Mouse (Mus musculus): Measurements from ENCODE around the gene Iqschfp. TPM values are rescaled to one million over a fixed set of nuclear protein-coding genes. Genes with fewer than 3 reads are reported as not detected.

Iqschfp gene
- polyA plus RNA-seq, 1 experiment from 2014 or later, result not detected

- H3K27me3 ChIP-seq (ENCODE audit: control insufficient read depth, insufficient read depth, low read depth, low read length), result no peaks in the 10 kb centered on the region
- no peaks in the 10 kb centered on the region for H3K4me1 ChIP-seq (replicated peaks; ENCODE audit: control insufficient read depth, insufficient read depth, low read length)
- WGBS, result 71% methylated on average over 10 of the region's 10 CpGs
- no peaks in the 10 kb centered on the region for H3K9me3 ChIP-seq (ENCODE audit: control insufficient read depth, low read length)
- no peak overlapping the region for H3K4me2 ChIP-seq (ENCODE audit: low read depth, low read length)
- no peak overlapping the region for H3K9ac ChIP-seq (ENCODE audit: low read length)
- peak; percentile 60 for ATAC-seq (ENCODE audit: low read depth)
- H3K4me3 ChIP-seq (ENCODE audit: low read length), result no peak overlapping the region
- H3K36me3 ChIP-seq (ENCODE audit: control insufficient read depth, insufficient read depth, low read length), result no peaks in the 10 kb centered on the region; the same call in 1 of the 2 replicates
- no peak overlapping the region for H3K27ac ChIP-seq (ENCODE audit: low read length)
These were observed 723.2 kb downstream of the Iqschfp start for GRCm38 (mm10) chr3:68615042-68615810.

GRCm38 (mm10) chr3:68616363-68616762 is 724.3 kb downstream of the Iqschfp start:
- Histone ChIP-seq H3K9ac (ENCODE audit: low read length) (no peak overlapping the region), H3K27me3 (ENCODE audit: control insufficient read depth, insufficient read depth, low read depth, low read length) (no peaks in the 10 kb centered on the region), H3K36me3 (ENCODE audit: control insufficient read depth, insufficient read depth, low read length) (peaks cover 4% of the 10 kb centered on the region), H3K4me3 (ENCODE audit: low read length) (no peak overlapping the region), H3K4me2 (ENCODE audit: low read depth, low read length) (no peak overlapping the region), H3K9me3 (ENCODE audit: control insufficient read depth, low read length) (no peaks in the 10 kb centered on the region), H3K4me1 (replicated peaks; ENCODE audit: control insufficient read depth, insufficient read depth, low read length) (no peaks in the 10 kb centered on the region), H3K27ac (ENCODE audit: low read length) (no peak overlapping the region)
- no peak for ATAC-seq (ENCODE audit: low read depth)
- WGBS, result 67% methylated on average over 12 of the region's 12 CpGs

- H3K9me3 ChIP-seq (ENCODE audit: control insufficient read depth, low read length), result no peaks in the 10 kb centered on the region
- no peak overlapping the region for H3K9ac ChIP-seq (ENCODE audit: low read length)
- H3K27me3 ChIP-seq (ENCODE audit: control insufficient read depth, insufficient read depth, low read depth, low read length), result no peaks in the 10 kb centered on the region
- H3K4me2 ChIP-seq (ENCODE audit: low read depth, low read length), result no peak overlapping the region
- ATAC-seq (ENCODE audit: low read depth), result no peak
- WGBS, result 86% methylated on average over 10 of the region's 10 CpGs
- H3K27ac ChIP-seq (ENCODE audit: low read length), result no peak overlapping the region
- H3K4me1 ChIP-seq (replicated peaks; ENCODE audit: control insufficient read depth, insufficient read depth, low read length), result no peaks in the 10 kb centered on the region
- peaks cover 4% of the 10 kb centered on the region for H3K36me3 ChIP-seq (ENCODE audit: control insufficient read depth, insufficient read depth, low read length)
- no peak overlapping the region for H3K4me3 ChIP-seq (ENCODE audit: low read length)
These were observed 725.7 kb downstream of the Iqschfp start for GRCm38 (mm10) chr3:68617708-68618107.

GRCm38 (mm10) chr3:68619097-68619496 is 727.1 kb downstream of the Iqschfp start:
- 60% methylated on average over 5 of the region's 5 CpGs for WGBS
- Histone ChIP-seq H3K36me3 (ENCODE audit: control insufficient read depth, insufficient read depth, low read length) (peaks cover 6% of the 10 kb centered on the region), H3K4me3 (ENCODE audit: low read length) (no peak overlapping the region), H3K27ac (ENCODE audit: low read length) (no peak overlapping the region), H3K27me3 (ENCODE audit: control insufficient read depth, insufficient read depth, low read depth, low read length) (no peaks in the 10 kb centered on the region), H3K9me3 (ENCODE audit: control insufficient read depth, low read length) (no peaks in the 10 kb centered on the region), H3K9ac (ENCODE audit: low read length) (no peak overlapping the region), H3K4me2 (ENCODE audit: low read depth, low read length) (no peak overlapping the region), H3K4me1 (replicated peaks; ENCODE audit: control insufficient read depth, insufficient read depth, low read length) (no peaks in the 10 kb centered on the region)
- no peak for ATAC-seq (ENCODE audit: low read depth)

GRCm38 (mm10) chr3:68621971-68622370 is 729.9 kb downstream of the Iqschfp start:
- Histone ChIP-seq H3K27ac (ENCODE audit: low read length) (no peak overlapping the region), H3K9me3 (ENCODE audit: control insufficient read depth, low read length) (no peaks in the 10 kb centered on the region), H3K4me2 (ENCODE audit: low read depth, low read length) (no peak overlapping the region), H3K36me3 (ENCODE audit: control insufficient read depth, insufficient read depth, low read length) (peaks cover 6% of the 10 kb centered on the region), H3K4me3 (ENCODE audit: low read length) (no peak overlapping the region), H3K4me1 (replicated peaks; ENCODE audit: control insufficient read depth, insufficient read depth, low read length) (no peaks in the 10 kb centered on the region), H3K9ac (ENCODE audit: low read length) (no peak overlapping the region), H3K27me3 (ENCODE audit: control insufficient read depth, insufficient read depth, low read depth, low read length) (no peaks in the 10 kb centered on the region)
- no peak for ATAC-seq (ENCODE audit: low read depth)
- WGBS, result 89% methylated on average over 3 of the region's 3 CpGs

DNA sequence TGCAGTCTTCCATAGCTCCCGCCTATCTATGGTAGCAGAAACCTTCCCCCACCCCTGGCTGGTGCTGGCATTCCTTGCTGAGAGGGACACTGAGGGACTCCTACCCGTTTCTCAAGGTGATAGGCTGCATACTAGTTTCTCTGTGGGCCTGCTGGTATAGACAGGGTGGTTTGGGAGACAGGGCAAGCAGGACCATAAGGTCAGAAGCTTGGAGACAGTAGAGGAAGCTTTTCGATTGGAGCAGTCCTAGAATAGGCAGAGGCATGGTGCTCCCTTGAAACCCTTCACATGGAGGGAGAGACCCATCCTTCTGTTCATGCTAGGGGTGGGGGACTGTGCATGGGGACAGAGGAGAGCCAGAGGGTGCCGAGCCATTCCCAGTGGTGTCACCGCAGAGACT is 731.0 kb downstream of the Iqschfp start:
- H3K4me2 ChIP-seq (ENCODE audit: low read depth, low read length), result no peak overlapping the region
- H3K27me3 ChIP-seq (ENCODE audit: control insufficient read depth, insufficient read depth, low read depth, low read length), result no peaks in the 10 kb centered on the region
- WGBS, result 78% methylated on average over 5 of the region's 5 CpGs
- no peak overlapping the region for H3K27ac ChIP-seq (ENCODE audit: low read length)
- peaks cover 10% of the 10 kb centered on the region for H3K36me3 ChIP-seq (ENCODE audit: control insufficient read depth, insufficient read depth, low read length)
- H3K4me1 ChIP-seq (replicated peaks; ENCODE audit: control insufficient read depth, insufficient read depth, low read length), result no peaks in the 10 kb centered on the region
- no peak overlapping the region for H3K4me3 ChIP-seq (ENCODE audit: low read length)
- no peak overlapping the region for H3K9ac ChIP-seq (ENCODE audit: low read length)
- no peak for ATAC-seq (ENCODE audit: low read depth)
- H3K9me3 ChIP-seq (ENCODE audit: control insufficient read depth, low read length), result no peaks in the 10 kb centered on the region

DNA sequence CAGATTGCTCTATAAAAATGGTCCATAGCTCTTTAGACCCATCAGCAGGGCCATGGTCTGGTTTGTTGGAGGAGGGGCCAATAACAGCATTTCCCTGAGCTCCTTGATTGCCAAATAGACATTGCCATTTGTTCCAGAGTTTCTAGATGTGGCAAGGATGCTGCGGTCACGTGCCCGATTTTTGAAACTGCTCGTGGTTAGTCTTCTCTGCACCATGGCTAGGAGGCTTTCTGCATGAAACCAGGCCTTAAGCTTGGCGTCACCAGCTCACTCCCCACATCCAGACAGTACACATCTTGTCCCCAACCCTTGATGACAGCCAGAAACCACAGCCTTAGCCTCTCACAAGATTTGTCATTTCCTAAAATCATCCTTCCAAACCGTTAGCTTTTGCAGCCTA is 732.4 kb downstream of the Iqschfp start:
- no peak overlapping the region for H3K9ac ChIP-seq (ENCODE audit: low read length)
- H3K27me3 ChIP-seq (ENCODE audit: control insufficient read depth, insufficient read depth, low read depth, low read length), result no peaks in the 10 kb centered on the region
- no peak for ATAC-seq (ENCODE audit: low read depth)
- H3K9me3 ChIP-seq (ENCODE audit: control insufficient read depth, low read length), result no peaks in the 10 kb centered on the region
- no peak overlapping the region for H3K27ac ChIP-seq (ENCODE audit: low read length)
- 80% methylated on average over 6 of the region's 6 CpGs for WGBS
- no peak overlapping the region for H3K4me3 ChIP-seq (ENCODE audit: low read length)
- H3K36me3 ChIP-seq (ENCODE audit: control insufficient read depth, insufficient read depth, low read length), result peaks cover 10% of the 10 kb centered on the region
- H3K4me1 ChIP-seq (replicated peaks; ENCODE audit: control insufficient read depth, insufficient read depth, low read length), result no peaks in the 10 kb centered on the region
- no peak overlapping the region for H3K4me2 ChIP-seq (ENCODE audit: low read depth, low read length)

GRCm38 (mm10) chr3:68630261-68630660 is 738.2 kb downstream of the Iqschfp start:
- H3K4me2 ChIP-seq (ENCODE audit: low read depth, low read length), result no peak overlapping the region
- no peak overlapping the region for H3K9ac ChIP-seq (ENCODE audit: low read length)
- WGBS, result 73% methylated on average over 4 of the region's 4 CpGs
- H3K27ac ChIP-seq (ENCODE audit: low read length), result no peak overlapping the region
- H3K9me3 ChIP-seq (ENCODE audit: control insufficient read depth, low read length), result no peaks in the 10 kb centered on the region
- no peaks in the 10 kb centered on the region for H3K27me3 ChIP-seq (ENCODE audit: control insufficient read depth, insufficient read depth, low read depth, low read length)
- ATAC-seq (ENCODE audit: low read depth), result no peak
- H3K4me3 ChIP-seq (ENCODE audit: low read length), result no peak overlapping the region
- H3K36me3 ChIP-seq (ENCODE audit: control insufficient read depth, insufficient read depth, low read length), result peaks cover 3% of the 10 kb centered on the region
- no peaks in the 10 kb centered on the region for H3K4me1 ChIP-seq (replicated peaks; ENCODE audit: control insufficient read depth, insufficient read depth, low read length)

- Histone ChIP-seq H3K9me3 (ENCODE audit: control insufficient read depth, low read length) (no peaks in the 10 kb centered on the region), H3K36me3 (ENCODE audit: control insufficient read depth, insufficient read depth, low read length) (peaks cover 3% of the 10 kb centered on the region), H3K9ac (ENCODE audit: low read length) (no peak overlapping the region), H3K4me1 (replicated peaks; ENCODE audit: control insufficient read depth, insufficient read depth, low read length) (no peaks in the 10 kb centered on the region), H3K4me3 (ENCODE audit: low read length) (no peak overlapping the region), H3K27ac (ENCODE audit: low read length) (no peak overlapping the region), H3K4me2 (ENCODE audit: low read depth, low read length) (no peak overlapping the region), H3K27me3 (ENCODE audit: control insufficient read depth, insufficient read depth, low read depth, low read length) (no peaks in the 10 kb centered on the region)
- 81% methylated on average over 3 of the region's 3 CpGs for WGBS
- ATAC-seq (ENCODE audit: low read depth), result no peak
These were observed 738.8 kb downstream of the Iqschfp start for GRCm38 (mm10) chr3:68630821-68631220.

Measured in lung, embryonic 16.5 days (tissue).